Mouse (Mus musculus): ENCODE results near the gene Obox1. TPM values are rescaled to one million over a fixed set of nuclear protein-coding genes. Genes with fewer than 3 reads are reported as not detected.
"Not testable (repeated sequence)": the region's sequence is repeated elsewhere in the genome, so short reads cannot be mapped to it uniquely, and the experiment has no call there.

Gene Obox1
- polyA plus RNA-seq (2015; fragmentation: Nextera tagmentation; extraction: Ambion mirVana), result not detected in 2 replicates

DNA sequence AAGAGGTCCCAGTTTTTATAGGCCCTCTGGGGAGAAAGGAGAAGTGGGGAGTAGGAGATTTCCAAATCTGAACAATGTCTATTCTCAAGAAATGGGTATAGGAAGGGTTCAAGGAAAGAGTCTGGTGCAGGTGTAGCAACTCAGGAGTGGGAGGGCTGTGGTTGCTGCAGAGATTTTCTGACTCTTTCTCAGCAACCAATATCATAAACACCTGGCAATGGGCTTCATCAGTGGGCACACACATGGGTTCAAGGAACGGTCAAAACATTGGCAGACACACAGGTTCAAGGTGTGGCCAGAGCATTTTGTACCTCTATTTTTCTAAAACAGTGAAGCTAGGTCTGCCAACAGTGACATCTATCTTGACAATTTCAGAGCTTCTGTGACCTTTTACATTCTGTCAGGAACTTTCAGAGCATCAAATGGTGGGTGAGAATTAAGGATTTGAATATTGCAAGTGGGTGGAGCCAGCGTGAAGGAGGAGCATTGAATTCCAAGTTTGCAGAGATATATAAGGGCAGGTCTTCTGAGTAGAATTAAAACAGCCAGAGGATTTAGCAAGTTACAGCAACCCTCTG lies at the start of gene Obox1, which contains the start of gene Obox2:
Obox1 (plus strand) TSS at position 528 of the 578 bp plus-strand sequence.
Obox2 (plus strand) TSS at position 301 of the 578 bp plus-strand sequence.
- not testable (repeated sequence) for H3K4me2 ChIP-seq (ENCODE audit: low read depth, low read length); ATAC-seq (ENCODE audit: insufficient read depth, low FRiP score); H3K4me1 ChIP-seq (ENCODE audit: control insufficient read depth, insufficient read depth, low read length); H3K9ac ChIP-seq (ENCODE audit: low read length); H3K4me3 ChIP-seq (replicated peaks; ENCODE audit: low read length); H3K27me3 ChIP-seq (ENCODE audit: control insufficient read depth, insufficient read depth, low read length); H3K27ac ChIP-seq (ENCODE audit: low read length); H3K36me3 ChIP-seq (ENCODE audit: control insufficient read depth, insufficient read depth, low read length); H3K9me3 ChIP-seq (replicated peaks; ENCODE audit: control insufficient read depth, low read length)
- no CpG with 5 or more reads among the region's 2 CpGs for WGBS

DNA sequence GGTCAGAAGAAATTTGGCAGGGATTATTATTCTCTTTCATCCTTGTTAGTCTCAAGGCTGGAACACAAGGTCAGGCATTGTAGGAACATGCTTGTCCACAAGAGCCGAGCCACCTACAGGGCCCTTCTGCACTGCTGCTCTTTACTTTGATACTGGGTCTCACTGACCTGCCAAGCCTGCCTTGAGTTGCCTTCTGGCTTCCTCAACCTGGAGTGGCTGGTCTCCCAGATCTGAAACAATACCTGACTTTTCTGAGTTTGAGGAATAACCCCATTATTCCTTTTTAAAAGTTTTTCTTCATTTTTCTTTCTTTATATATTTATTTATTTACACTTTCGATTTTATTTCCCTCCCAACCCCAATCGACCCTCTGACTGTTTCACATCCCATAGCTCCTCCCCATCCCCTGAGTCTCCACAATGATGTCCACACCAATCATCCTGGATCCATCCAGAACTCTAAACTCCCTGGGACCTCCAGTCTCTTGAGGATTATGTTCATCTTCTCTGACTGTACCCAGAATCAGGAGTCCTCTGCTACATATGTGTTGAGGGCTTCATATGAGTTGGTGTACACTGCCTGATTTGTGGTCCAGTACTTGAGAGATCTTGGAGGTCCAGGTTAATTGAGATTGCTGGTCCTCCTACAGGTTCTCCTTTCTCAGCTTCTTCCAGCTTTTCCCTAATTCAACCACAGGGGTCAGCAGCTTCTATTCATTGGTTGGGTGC lies 10.6 kb downstream of the Obox1 start:
- not testable (repeated sequence) for H3K4me2 ChIP-seq (ENCODE audit: low read depth, low read length); ATAC-seq (ENCODE audit: insufficient read depth, low FRiP score); H3K9me3 ChIP-seq (replicated peaks; ENCODE audit: control insufficient read depth, low read length); H3K27ac ChIP-seq (ENCODE audit: low read length); H3K4me1 ChIP-seq (ENCODE audit: control insufficient read depth, insufficient read depth, low read length); H3K9ac ChIP-seq (ENCODE audit: low read length); H3K4me3 ChIP-seq (replicated peaks; ENCODE audit: low read length); H3K27me3 ChIP-seq (ENCODE audit: control insufficient read depth, insufficient read depth, low read length); H3K36me3 ChIP-seq (ENCODE audit: control insufficient read depth, insufficient read depth, low read length)
- WGBS, result 47% methylated on average over 3 of the region's 3 CpGs

DNA sequence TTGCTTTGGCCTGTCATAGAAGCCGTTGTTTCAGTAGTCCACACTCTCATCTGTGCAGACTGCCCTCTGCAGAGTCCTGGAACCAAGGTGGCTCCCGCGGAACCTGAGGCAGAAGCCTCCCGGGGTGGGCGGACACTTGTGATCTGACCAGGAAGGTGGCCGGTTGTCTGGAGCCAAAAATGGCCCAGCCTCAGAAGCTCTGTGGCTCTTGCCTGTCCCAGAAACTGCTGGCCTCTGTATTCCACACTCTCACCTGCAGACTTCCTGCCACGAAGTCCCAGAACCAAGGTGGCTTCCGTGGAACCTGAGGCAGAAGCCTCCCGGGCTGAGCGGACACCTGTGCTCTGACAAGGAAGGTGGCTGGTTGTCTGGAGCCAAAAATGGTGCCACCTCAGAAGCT lies 18.1 kb downstream of the Obox1 start:
- not testable (repeated sequence) for ATAC-seq (ENCODE audit: insufficient read depth, low FRiP score); H3K36me3 ChIP-seq (ENCODE audit: control insufficient read depth, insufficient read depth, low read length); H3K9ac ChIP-seq (ENCODE audit: low read length); H3K9me3 ChIP-seq (replicated peaks; ENCODE audit: control insufficient read depth, low read length); H3K4me1 ChIP-seq (ENCODE audit: control insufficient read depth, insufficient read depth, low read length); H3K27me3 ChIP-seq (ENCODE audit: control insufficient read depth, insufficient read depth, low read length); H3K27ac ChIP-seq (ENCODE audit: low read length); H3K4me2 ChIP-seq (ENCODE audit: low read depth, low read length); H3K4me3 ChIP-seq (replicated peaks; ENCODE audit: low read length)
- WGBS, result 84% methylated on average over 10 of the region's 10 CpGs

DNA sequence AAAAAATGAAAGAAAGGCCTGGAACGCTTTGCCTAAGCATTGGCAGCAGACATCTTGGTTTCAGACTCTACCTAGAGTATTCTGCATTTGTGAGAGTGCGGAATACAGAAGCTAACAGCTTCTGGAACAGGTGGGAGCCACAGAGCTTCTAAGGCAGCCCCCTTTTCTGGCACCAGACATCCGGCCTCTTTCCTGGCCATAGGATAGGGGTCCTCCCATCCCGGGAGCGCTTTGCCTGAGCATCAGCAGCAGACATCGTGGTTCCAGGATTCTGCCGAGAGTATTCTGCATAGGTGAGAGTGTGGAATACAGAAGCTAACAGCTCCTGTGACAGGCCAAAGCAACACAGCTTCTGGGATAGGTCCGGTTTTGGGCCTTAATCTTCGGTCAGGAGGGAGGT lies 29.3 kb downstream of the Obox1 start:
- H3K9ac ChIP-seq (ENCODE audit: low read length); H3K27me3 ChIP-seq (ENCODE audit: control insufficient read depth, insufficient read depth, low read length); H3K9me3 ChIP-seq (replicated peaks; ENCODE audit: control insufficient read depth, low read length); H3K36me3 ChIP-seq (ENCODE audit: control insufficient read depth, insufficient read depth, low read length); H3K4me1 ChIP-seq (ENCODE audit: control insufficient read depth, insufficient read depth, low read length); H3K27ac ChIP-seq (ENCODE audit: low read length); H3K4me3 ChIP-seq (replicated peaks; ENCODE audit: low read length); ATAC-seq (ENCODE audit: insufficient read depth, low FRiP score); H3K4me2 ChIP-seq (ENCODE audit: low read depth, low read length): not testable (repeated sequence)
- WGBS, result 81% methylated on average over 8 of the region's 9 CpGs

DNA sequence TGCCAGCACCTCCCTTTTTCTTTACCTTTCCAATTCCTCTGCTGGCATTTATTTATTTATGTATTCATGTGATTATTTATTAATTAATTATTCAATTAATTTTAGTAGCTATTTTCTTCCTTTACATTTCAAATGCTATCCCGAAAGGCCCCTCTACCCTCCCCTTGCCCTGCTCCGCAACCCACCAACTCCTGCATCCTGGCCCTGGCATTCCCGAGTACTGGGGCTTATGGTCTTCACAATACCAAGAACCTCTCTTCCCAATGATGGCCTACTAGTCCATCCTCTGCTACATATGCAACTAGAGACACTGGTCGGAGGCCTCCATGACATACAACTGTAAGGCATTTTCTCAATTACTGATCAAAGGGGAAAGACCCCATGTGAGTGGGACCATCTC lies 36.8 kb downstream of the Obox1 start:
- not testable (repeated sequence) for H3K4me1 ChIP-seq (ENCODE audit: control insufficient read depth, insufficient read depth, low read length); H3K36me3 ChIP-seq (ENCODE audit: control insufficient read depth, insufficient read depth, low read length)

DNA sequence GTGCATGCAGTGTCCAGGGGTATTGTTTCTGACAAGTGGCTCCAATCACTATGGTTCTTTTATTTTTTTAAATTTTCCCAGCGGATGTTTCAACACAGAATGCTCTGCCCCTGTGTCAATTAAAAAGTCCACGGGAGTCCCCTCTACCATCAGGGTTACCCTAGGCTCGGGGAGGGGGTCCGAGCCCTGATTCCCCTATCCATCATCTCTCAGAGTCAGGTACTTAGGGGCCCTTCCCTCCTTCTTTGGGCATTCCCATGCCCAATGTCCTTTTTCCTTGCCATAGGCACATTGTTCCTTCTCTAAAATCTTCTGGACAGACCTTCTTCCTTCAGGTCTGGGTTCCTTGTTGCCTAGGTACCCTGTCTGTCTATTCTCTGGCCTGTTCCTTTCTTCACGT lies 120.7 kb downstream of the Obox1 start:
- H3K9me3 ChIP-seq (replicated peaks; ENCODE audit: control insufficient read depth, low read length); H3K4me2 ChIP-seq (ENCODE audit: low read depth, low read length); H3K27ac ChIP-seq (ENCODE audit: low read length); H3K9ac ChIP-seq (ENCODE audit: low read length); H3K27me3 ChIP-seq (ENCODE audit: control insufficient read depth, insufficient read depth, low read length); H3K4me1 ChIP-seq (ENCODE audit: control insufficient read depth, insufficient read depth, low read length); H3K4me3 ChIP-seq (replicated peaks; ENCODE audit: low read length); H3K36me3 ChIP-seq (ENCODE audit: control insufficient read depth, insufficient read depth, low read length); ATAC-seq (ENCODE audit: insufficient read depth, low FRiP score): not testable (repeated sequence)
- WGBS, result 72% methylated on average over 4 of the region's 5 CpGs

More for the DNA sequence above, 36.8 kb downstream of the Obox1 start:
- not testable (repeated sequence) for H3K4me3 ChIP-seq (replicated peaks; ENCODE audit: low read length); ATAC-seq (ENCODE audit: insufficient read depth, low FRiP score); H3K9me3 ChIP-seq (replicated peaks; ENCODE audit: control insufficient read depth, low read length); H3K4me2 ChIP-seq (ENCODE audit: low read depth, low read length); H3K9ac ChIP-seq (ENCODE audit: low read length); H3K27me3 ChIP-seq (ENCODE audit: control insufficient read depth, insufficient read depth, low read length); H3K27ac ChIP-seq (ENCODE audit: low read length)
- 84% methylated on average over 3 of the region's 4 CpGs for WGBS

Other genes starting within 250 kb of the Obox1 start
- not detected in 2 replicates for gene Obox2, start 227 bp upstream of the Obox1 start, polyA plus RNA-seq (2015; fragmentation: Nextera tagmentation; extraction: Ambion mirVana)